Mouse (Mus musculus) left cerebral cortex, adult 2 months (tissue): ENCODE data around the gene Tpsab1. TPM values are rescaled to one million over a fixed set of nuclear protein-coding genes. Genes with fewer than 3 reads are reported as not detected.

ENCODE experiments used
- DNase-seq, 2 experiments: peaks; one replicate each; pipeline ENCODE4 v3.0.0; 2021 to 2022; ENCODE audit warnings: low spot score in 2 of 2, mixed read lengths in 1 of 2; ENCODE audit errors: extremely low spot score in 1 of 2
- H3K27ac ChIP-seq: fragments of 200-600 bp; 2 replicates; pipeline ENCODE4 v1.8.1; 2022
- H3K4me3 ChIP-seq: fragments of 200-600 bp; 2 replicates; pipeline ENCODE4 v1.8.1; 2022
- CTCF ChIP-seq: fragments of 200-600 bp; IDR thresholded peaks from 2 replicates; pipeline ENCODE4 v1.8.1; 2022; ENCODE audit warnings: antibody characterized with exemption, mild to moderate bottlenecking, moderate library complexity
- intact Hi-C: fragments of 180-260 bp; cut with DNase I; formaldehyde crosslinking; loops from one replicate; pipeline ENCODE4 v1.15.1; 2025
- long read RNA-seq, 2 experiments: library from polyadenylated mRNA; stranded (forward); transcript quantifications; one replicate each; pipeline ENCODE4 v2.0.0; 2021; ENCODE audit warnings: borderline mapping rate in 2 of 2
- total RNA-seq, 2 experiments: library from RNA; stranded (reverse); gene quantifications; 2 replicates each; pipeline ENCODE4 v1.2.3; 2021

Tpsab1 gene
- not detected for total RNA-seq
- long read RNA-seq, experiment 1: 0 reads
- long read RNA-seq, experiment 2: 0 reads

DNA sequence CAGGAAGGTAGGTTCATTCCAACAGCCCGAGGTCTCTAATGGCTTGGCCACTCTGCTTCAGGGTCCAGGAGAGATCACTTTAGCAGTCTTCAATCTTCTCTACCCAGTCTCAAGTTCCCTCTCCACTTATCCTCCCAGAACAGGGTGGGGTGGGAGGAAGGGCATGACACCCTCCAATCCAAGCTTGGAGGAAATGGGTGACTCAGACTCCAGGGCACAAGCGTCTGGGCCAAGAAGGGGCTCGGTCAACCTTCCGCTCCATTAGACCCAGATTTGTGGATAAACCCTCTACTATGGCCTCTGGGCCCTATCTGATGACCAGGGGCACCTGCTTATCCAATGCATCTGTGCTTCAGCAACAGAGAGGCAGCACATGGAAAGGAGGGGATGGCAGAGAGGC is at the start of gene Tpsab1:
Tpsab1 (minus strand) TSS at position 101 of the 400 bp plus-strand sequence.
- DNase-seq: no peak
- Histone ChIP-seq H3K27ac (no peak within 1 kb of the TSS), H3K4me3 (no peak within 1 kb of the TSS)
- TF ChIP-seq CTCF: no peak
- intact Hi-C loops: no loop called here

DNA sequence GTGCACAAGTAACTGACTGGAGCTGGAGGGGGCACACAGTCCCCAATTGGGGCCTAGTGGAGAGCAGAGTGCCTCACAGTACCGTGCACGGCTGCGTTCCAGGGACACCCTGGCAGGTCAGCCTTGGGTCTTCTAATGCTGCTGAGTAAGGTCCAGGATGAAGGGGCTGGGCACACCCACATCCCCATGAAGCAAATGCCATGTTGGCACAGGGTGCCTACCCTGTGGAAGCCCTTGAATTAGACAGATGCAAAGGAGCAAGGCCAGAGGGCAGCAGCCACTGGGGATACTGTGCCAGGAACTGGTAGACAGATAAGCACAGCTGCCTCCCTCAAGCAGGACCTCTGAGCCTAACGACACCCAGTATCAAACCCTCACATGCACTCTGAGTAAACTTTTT is 49.2 kb upstream of the Tpsab1 start:
- intact Hi-C loops: no loop called here
- TF ChIP-seq CTCF: no peak
- DNase-seq: no peak
- Histone ChIP-seq H3K27ac (no peak overlapping the region), H3K4me3 (no peak overlapping the region)

DNA sequence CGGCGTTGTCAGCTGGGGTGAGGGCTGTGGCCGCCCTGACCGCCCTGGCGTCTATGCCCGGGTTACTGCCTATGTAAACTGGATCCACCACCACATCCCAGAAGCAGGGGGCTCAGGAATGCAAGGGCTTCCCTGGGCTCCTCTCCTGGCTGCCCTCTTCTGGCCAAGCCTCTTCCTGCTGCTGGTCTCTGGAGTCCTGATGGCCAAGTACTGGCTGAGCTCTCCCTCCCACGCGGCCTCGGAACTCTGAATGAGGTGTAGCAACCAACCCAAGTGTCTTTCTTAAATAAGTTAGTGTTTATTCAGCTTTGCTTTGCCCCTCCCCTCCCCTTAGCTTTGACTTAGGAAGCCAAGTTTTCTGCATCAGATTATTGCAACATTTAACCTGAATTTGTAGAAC is 28.6 kb upstream of the Tpsab1 start:
- no peak for DNase-seq
- intact Hi-C loops: no loop called here
- H3K4me3 ChIP-seq: no peak overlapping the region
- TF ChIP-seq CTCF: peak; percentile 40
- no peak overlapping the region for H3K27ac ChIP-seq

DNA sequence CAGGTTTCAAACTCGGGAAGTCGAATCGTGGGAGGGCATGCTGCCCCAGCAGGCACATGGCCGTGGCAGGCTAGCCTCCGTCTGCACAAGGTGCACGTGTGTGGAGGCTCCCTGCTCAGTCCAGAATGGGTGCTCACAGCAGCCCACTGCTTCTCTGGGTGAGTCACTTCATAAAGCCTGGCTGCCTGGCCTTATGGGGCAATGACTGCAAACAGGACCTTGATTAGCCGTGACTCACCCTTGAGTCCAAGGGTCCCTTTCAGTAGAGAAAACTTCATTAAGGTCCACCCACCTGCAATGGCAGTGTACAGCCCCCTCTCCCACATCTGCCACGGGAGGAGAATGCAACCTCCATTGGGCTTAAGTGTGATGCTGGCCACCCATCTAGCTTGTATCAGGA is 27.1 kb upstream of the Tpsab1 start:
- no peak for DNase-seq
- TF ChIP-seq CTCF: no peak
- Histone ChIP-seq H3K27ac (no peak overlapping the region), H3K4me3 (no peak overlapping the region)
- intact Hi-C loops: no loop called here

DNA sequence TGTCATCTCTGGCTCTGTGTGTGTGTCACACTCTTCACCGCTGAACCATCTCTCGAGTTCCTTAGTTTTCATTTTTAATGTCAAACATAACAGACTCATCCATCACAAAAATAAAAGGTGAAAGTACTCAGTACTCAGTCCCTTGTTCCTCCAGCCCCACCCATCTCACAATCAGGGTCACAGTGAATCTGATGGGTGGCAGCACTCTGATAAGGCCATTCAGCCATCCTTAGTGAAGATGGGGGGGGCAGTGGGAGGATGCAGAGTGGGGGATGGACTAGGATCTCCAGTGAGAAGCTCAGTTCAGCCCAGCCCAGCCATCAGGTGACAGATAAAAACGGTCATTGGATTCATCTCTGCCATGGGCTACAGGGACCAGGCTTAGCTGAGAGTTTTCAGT is 23.6 kb upstream of the Tpsab1 start, which contains the start of gene Tpsg1:
Tpsg1 (plus strand) TSS at position 301 of the 400 bp plus-strand sequence.
- Histone ChIP-seq H3K27ac (no peak within 1 kb of the TSS), H3K4me3 (no peak within 1 kb of the TSS)
- intact Hi-C loops: no loop called here
- TF ChIP-seq CTCF: no peak
- DNase-seq: no peak

DNA sequence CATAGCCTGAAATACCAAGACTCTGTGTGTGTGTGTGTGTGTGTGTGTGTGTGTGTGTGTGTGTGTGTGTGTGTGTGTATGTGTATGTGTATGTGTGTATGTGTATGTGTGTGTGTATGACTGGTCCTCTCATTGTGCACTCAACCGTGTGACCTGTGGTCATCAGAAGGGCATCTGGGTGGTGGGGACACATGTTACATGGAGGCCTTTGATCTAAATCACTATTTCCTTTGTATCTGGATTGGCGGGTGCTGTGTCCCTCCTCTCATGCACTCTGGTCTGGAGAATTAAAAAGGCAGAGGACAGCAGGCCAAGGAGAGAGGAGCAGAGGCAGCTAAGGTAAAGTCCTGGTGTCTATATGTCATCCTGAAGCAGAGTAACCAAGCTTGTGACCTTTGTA is 20.6 kb upstream of the Tpsab1 start, which contains the start of gene Tpsb2:
Tpsb2 (plus strand) TSS at position 301 of the 400 bp plus-strand sequence.
- TF ChIP-seq CTCF: no peak
- Histone ChIP-seq H3K4me3 (no peak within 1 kb of the TSS), H3K27ac (no peak within 1 kb of the TSS)
- intact Hi-C loops: no loop called here
- DNase-seq: no peak

DNA sequence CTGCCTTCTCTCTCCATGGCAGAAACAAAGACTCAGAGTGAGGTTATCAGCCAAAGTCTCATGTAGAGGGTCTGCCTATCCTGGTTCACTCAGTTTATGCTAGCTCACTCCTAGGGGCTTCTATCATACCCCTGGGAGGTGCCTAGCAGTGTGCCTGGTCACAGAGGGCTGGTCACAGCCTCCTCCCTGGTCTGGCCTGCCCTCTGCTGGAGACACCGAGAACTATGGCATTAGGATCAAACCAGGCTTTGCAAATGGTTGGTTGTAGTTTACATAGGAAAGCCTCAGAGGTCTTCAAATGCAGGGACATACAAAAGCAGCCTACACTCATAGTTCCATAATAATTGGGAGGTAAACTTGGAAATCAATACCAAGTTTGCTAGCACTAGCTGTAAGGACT is 18.4 kb upstream of the Tpsab1 start:
- TF ChIP-seq CTCF: peak; percentile 91
- H3K27ac ChIP-seq: no peak overlapping the region
- peak; percentile 41 to 72 for DNase-seq
- intact Hi-C loops: loop anchor here (2.0 kb wide), 2 partner anchors 29 to 75 kb away; no protein-coding TSS in a partner anchor
- H3K4me3 ChIP-seq: no peak overlapping the region

DNA sequence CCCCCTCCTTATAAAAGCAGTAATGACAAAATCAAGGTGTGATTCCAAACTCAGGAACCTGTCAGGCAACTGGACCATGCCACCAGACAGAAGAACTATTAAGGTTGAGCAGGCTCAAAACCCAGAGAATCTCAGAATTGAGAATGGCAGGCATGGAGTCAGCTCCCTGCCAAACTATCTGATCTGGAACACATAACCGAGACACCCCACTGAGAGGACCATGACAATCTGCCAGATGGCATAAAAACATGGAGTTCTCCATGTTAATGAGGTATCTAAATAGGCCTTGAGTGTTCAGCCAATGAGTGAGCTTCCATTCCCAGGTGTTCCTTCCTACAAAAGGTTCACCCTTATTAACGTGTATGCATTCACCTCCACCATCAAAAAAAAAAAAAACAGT is 15.9 kb upstream of the Tpsab1 start:
- TF ChIP-seq CTCF: no peak
- Histone ChIP-seq H3K4me3 (no peak overlapping the region), H3K27ac (no peak overlapping the region)
- no peak for DNase-seq
- intact Hi-C loops: no loop called here

DNA sequence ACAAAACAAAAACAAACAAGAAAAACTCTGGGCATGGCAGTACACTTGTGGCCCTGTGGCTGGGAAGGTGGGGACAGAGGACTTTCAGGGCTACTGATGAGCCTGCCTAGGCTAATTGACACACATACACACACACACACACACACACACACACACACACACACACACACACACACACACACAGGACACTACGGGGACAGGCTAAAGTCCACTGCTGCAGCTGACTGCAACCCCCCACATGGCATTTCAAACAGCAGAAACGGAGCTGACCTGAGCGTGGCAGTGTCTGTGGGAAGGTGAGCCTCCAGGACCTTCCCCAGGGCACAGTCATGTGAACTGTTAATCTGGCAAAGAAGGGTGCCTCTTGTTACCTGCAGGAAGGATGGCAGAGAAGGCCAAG is 3.9 kb downstream of the Tpsab1 start:
- DNase-seq: no peak
- no peak for TF ChIP-seq CTCF
- intact Hi-C loops: no loop called here
- Histone ChIP-seq H3K27ac (no peak overlapping the region), H3K4me3 (no peak overlapping the region)

DNA sequence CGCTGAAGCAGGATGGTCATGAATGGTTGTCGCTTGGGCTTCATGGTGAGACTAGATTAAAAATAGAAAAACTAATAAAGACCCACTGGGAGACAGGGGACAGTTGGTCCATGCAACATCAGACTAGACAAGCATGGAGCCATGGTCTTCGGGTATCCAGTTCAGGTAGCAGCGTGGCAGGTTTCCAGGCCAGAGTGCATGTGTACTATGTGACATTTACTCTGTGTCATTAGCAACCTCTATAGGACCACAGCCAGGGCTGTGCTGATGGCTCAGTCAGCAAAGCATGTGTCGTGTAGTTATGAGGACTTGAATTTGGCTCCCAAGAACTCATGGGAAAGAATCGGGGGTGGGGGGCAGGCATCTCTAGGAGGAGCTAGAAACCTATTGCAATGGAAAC is 5.4 kb downstream of the Tpsab1 start:
- no peak for DNase-seq
- intact Hi-C loops: no loop called here
- Histone ChIP-seq H3K4me3 (no peak overlapping the region), H3K27ac (no peak overlapping the region)
- TF ChIP-seq CTCF: no peak

DNA sequence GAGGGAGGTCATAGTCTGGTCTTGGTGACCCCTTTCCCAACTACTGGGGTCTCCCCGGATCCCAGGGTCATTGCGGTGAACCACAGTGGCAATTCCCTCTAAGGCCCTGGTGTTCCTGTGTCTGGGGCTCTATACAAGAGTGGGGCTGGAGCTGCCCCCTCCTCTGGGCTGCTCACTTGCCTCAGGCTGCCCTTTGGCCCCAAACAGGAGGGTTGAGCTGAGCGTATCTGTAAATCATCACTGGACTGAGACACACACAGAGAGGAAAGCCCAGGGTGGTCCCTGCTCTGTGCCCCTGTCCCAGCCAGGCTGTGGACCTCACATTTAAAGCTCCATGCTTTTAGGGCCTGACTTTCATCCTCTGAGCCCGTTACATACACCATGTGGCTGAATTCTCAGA is 7.1 kb downstream of the Tpsab1 start:
- no peak for TF ChIP-seq CTCF
- DNase-seq: no peak
- intact Hi-C loops: no loop called here
- Histone ChIP-seq H3K4me3 (no peak overlapping the region), H3K27ac (no peak overlapping the region)

DNA sequence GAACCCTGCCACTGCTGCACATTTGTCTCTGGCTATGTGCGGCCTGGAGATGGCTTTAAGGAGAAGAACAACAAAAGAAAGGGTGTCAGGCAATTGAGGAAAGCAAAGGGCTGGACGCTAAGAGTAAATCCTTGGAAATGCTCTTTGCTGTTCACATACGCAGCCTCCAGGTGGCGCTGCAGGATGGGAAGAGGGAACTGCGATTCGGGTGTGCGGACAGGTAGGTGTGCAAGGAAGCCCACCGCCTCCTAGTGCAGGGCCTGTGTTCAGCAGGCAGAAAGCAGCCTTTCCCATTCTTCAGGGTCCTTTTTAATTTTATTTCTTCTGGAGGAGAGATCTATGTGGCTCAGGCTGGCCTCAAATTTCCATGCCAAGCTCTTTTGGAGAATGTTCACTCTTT is 11.4 kb downstream of the Tpsab1 start:
- Histone ChIP-seq H3K4me3 (no peak overlapping the region), H3K27ac (no peak overlapping the region)
- peak; percentile 91 for TF ChIP-seq CTCF
- intact Hi-C loops: loop anchor here (1.0 to 2.0 kb wide), 2 partner anchors 29 to 136 kb away; no protein-coding TSS in a partner anchor
- DNase-seq: peak; percentile 44 to 76

DNA sequence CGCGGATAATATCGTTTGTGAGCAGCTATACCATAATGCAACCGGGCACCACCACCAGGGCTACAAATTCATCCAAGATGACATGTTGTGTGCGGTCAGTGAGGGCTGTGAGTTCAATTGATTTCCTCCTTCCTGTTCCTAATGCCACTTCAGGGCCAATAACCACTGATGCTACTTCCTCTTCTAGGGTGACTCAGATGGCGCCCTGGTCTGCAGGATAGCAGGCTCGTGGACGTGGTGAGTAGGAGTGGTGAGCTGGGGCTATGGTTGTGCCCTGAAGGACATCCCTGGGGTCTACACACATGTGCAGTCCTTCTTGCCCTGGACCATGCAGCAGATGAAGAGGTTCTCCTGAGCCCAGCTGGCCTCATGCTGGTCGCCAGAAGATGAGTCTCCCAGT is 13.0 kb downstream of the Tpsab1 start:
- no peak for TF ChIP-seq CTCF
- intact Hi-C loops: no loop called here
- no peak overlapping the region for H3K27ac ChIP-seq
- no peak overlapping the region for H3K4me3 ChIP-seq
- no peak for DNase-seq
